Mouse (Mus musculus) neural tube, embryonic 11.5 days (tissue): Measurements from ENCODE around the gene Trim12a. TPM values are rescaled to one million over a fixed set of nuclear protein-coding genes. Genes with fewer than 3 reads are reported as not detected.
A peak's percentile ranks its signal among the peaks of the same experiment; 100 is the strongest.
"Not testable (repeated sequence)": the region's sequence is repeated elsewhere in the genome, so short reads cannot be mapped to it uniquely, and the experiment has no call there.

Source experiments
- ATAC-seq: fragments of 200-750 bp; cut with Nextera tagmentation; 2 replicates; pipeline ENCODE4 v1.8.0; 2017; ENCODE audit warnings: moderate number of reproducible peaks, mild to moderate bottlenecking, moderate TSS enrichment, moderate library complexity; ENCODE audit not compliant: insufficient read depth, low FRiP score, low TSS enrichment
- DNase-seq: peaks from one replicate; pipeline ENCODE4 v3.0.0-alpha.2; 2015; ENCODE audit warnings: low spot score
- H3K27ac ChIP-seq: fragments of 300-500 bp; sonication (generic); 2 replicates; pipeline ENCODE4 v1.5.1; 2014; ENCODE audit warnings: low read depth, mild to moderate bottlenecking, low read length
- H3K27me3 ChIP-seq: fragments of 300-500 bp; sonication (generic); 2 replicates; pipeline ENCODE4 v1.6.1; 2014; ENCODE audit warnings: mild to moderate bottlenecking, low read length, mixed read lengths; ENCODE audit not compliant: control insufficient read depth, insufficient read depth
- H3K36me3 ChIP-seq: fragments of 300-500 bp; sonication (generic); 2 replicates; pipeline ENCODE4 v1.6.1; 2014; ENCODE audit warnings: mild to moderate bottlenecking, low read length, moderate library complexity, mixed read lengths; ENCODE audit not compliant: control insufficient read depth, insufficient read depth
- H3K4me1 ChIP-seq: fragments of 300-500 bp; sonication (generic); 2 replicates; pipeline ENCODE4 v1.6.1; 2014; ENCODE audit warnings: low read length, mixed read lengths; ENCODE audit not compliant: control insufficient read depth, insufficient read depth
- H3K4me2 ChIP-seq: fragments of 300-500 bp; sonication (generic); 2 replicates; pipeline ENCODE4 v1.6.1; 2014; ENCODE audit warnings: low read depth, mild to moderate bottlenecking, moderate library complexity
- H3K4me3 ChIP-seq: fragments of 300-500 bp; sonication (generic); 2 replicates; pipeline ENCODE4 v1.5.1; 2014; ENCODE audit warnings: low read depth, low read length
- H3K9ac ChIP-seq: fragments of 300-500 bp; sonication (generic); 2 replicates; pipeline ENCODE4 v1.6.1; 2014; ENCODE audit warnings: mild to moderate bottlenecking, low read length
- H3K9me3 ChIP-seq: fragments of 300-500 bp; sonication (generic); 2 replicates; pipeline ENCODE4 v1.6.1; 2016; ENCODE audit warnings: low read length; ENCODE audit not compliant: control insufficient read depth
- WGBS: fragments of 180-500 bp; shearing (Covaris S2); extraction: QIAGEN DNeasy Blood & Tissue Kit; methylation state at CpG from one replicate; pipeline ENCODE4 v1.1.7; 2014; 5-methylcytosine and 5-hydroxymethylcytosine counted together
- polyA plus RNA-seq: library from polyadenylated mRNA; unstranded; fragments of >200 nt; fragmentation: Nextera tagmentation; extraction: Ambion mirVana; gene quantifications from 2 replicates; pipeline ENCODE4 v1.2.1, GENCODE M21; 2014

Gene Trim12a
- polyA plus RNA-seq: 2.2 TPM in 2 replicates

DNA sequence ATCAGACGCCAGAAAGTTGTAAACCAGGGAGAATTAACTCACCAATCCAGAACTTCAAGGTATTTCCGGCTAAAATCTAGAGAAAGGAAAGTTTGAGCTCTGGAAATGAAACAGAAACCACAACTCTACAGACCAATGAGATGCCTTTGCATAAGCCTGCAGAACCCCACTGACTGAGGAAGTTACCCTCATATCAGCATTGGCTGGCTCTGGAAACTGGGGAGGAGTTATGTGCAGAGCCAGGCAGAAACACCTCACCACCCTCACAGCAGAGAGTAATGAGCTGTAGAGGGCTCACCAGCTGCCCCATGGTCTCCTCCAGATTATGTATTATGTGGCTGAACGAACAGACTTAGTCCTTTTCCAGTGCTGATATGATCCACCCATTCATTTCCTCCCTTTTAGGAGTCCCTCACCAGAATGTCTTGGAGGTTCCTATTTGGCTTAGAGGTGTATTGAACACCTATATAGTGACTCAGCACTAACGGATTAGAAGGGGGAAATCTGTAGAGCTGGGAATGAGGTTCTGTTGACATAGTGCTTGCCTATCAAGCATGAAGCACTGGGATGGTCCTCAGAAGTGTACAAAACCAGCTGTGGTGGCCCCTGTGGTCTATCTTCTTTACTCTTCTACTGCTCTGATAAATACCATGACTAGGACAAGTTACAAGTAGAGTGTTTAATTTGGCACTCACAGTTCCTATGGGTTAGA is at the start of gene Trim12a:
TSS of gene Trim12a (minus strand) at position 98 of the 712 bp plus-strand sequence.
- not testable (repeated sequence) for H3K4me1 ChIP-seq, H3K27ac ChIP-seq, H3K36me3 ChIP-seq, H3K9ac ChIP-seq, DNase-seq, ATAC-seq, H3K9me3 ChIP-seq, H3K27me3 ChIP-seq
- Histone ChIP-seq H3K4me2 (peak within 1 kb of the TSS; percentile 26), H3K4me3 (peak within 1 kb of the TSS; percentile 12; the same call in 1 of the 2 replicates)
- WGBS: 40% methylated on average over 4 of the region's 4 CpGs

DNA sequence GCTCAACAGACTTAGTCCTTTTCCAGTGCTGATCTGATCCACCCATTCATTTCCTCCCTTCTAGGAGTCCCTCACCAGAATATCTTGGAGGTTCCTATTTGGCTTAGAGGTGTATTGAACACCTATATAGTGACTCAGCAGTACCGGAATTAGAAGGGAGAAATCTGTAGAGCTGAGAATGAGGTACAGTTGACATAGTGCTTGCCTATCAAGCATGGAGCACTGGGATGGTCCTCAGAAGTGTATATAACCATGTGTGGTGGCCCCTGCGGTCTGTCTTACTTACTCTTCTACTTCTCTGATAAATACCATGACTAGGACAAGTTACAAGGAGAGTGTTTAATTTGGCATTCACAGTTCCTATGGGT is 38.3 kb upstream of the Trim12a start:
- DNase-seq (no peak), ATAC-seq (peak; percentile 12; the same call in 1 of the 2 replicates)
- H3K4me2 ChIP-seq: no peak overlapping the region; the same call in 1 of the 2 replicates
- H3K9ac ChIP-seq: no peak overlapping the region
- H3K27ac ChIP-seq: no peak overlapping the region
- no peak overlapping the region for H3K4me3 ChIP-seq
- WGBS: 75% methylated on average over 2 of the region's 2 CpGs
- H3K27me3 ChIP-seq: no peaks in the 10 kb centered on the region
- H3K9me3 ChIP-seq: no peaks in the 10 kb centered on the region
- no peaks in the 10 kb centered on the region for H3K36me3 ChIP-seq
- no peaks in the 10 kb centered on the region for H3K4me1 ChIP-seq

DNA sequence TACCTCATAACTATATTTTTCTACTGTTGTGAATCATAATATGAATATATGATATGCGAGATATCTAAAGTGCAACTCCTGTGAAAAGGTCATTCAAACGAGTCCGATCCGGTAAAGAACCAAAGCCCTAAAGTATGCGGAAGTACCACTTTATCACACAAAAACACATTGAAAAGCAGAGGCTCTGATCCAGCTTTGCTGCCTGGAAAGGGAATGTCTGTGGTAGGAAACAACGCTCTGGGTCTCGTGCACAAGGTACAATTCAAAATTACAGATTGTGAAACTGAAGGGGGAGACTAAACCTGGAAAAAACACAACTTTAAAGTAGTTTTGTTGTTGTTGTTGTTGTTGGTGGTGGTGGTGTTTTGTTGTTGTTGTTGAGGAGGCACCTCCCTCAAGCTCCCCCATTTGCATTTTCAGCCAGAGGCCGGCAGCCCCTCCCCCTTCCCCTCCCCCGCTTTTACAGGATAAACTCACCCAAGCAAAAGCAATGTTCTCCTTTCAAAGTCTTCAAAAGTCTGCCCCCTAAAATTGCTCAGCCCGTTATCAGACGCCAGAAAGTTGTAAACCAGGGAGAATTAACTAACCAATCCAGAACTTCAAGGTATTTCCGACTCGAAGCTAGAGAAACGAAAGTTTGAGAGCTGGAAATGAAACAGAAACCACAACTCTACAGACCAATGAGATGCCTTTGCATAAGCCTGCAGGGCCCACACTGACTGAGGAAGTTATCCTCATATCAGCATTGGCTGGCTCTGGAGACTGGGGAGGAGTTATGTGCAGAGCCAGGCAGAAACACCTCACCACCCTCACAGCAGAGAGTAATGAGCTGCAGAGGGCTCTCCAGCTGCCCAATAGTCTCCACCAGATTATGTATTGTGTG is 37.7 kb upstream of the Trim12a start, which contains the start of gene Trim12c:
TSS of gene Trim12c (minus strand) at position 646 of the 883 bp plus-strand sequence.
- Histone ChIP-seq H3K4me2 (peak within 1 kb of the TSS; percentile 33), H3K36me3 (no peaks in the 10 kb centered on the region), H3K4me3 (peak within 1 kb of the TSS; percentile 26), H3K4me1 (no peaks in the 10 kb centered on the region), H3K9ac (no peak within 1 kb of the TSS), H3K27ac (no peak within 1 kb of the TSS), H3K27me3 (no peaks in the 10 kb centered on the region), H3K9me3 (no peaks in the 10 kb centered on the region)
- DNase-seq (peak; percentile 60), ATAC-seq (peak; percentile 88)
- WGBS: 8% methylated on average over 14 of the region's 14 CpGs

DNA sequence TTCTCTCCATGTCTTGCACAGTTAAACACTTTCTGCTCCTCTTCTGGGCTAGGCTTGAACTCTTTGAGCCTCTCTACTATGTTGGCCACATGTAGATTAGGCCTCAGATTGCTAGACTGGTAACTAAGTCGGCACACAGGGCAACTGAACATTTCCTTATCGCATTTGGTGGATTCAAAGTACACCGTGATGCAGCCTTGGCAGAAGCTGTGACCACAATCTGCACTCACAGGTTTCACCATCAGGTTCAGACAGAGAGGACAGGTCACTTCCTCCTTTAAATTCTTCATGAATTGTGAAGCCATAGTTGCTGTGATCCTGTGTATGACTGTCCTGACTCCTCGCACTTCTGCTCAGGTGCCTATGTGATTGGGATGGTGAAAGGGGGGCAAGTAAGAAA is 32.8 kb upstream of the Trim12a start:
- not testable (repeated sequence) for H3K27ac ChIP-seq, H3K36me3 ChIP-seq, DNase-seq, H3K9me3 ChIP-seq, H3K9ac ChIP-seq, H3K4me2 ChIP-seq, H3K4me1 ChIP-seq, H3K4me3 ChIP-seq, H3K27me3 ChIP-seq, ATAC-seq
- WGBS: 91% methylated on average over 4 of the region's 4 CpGs

DNA sequence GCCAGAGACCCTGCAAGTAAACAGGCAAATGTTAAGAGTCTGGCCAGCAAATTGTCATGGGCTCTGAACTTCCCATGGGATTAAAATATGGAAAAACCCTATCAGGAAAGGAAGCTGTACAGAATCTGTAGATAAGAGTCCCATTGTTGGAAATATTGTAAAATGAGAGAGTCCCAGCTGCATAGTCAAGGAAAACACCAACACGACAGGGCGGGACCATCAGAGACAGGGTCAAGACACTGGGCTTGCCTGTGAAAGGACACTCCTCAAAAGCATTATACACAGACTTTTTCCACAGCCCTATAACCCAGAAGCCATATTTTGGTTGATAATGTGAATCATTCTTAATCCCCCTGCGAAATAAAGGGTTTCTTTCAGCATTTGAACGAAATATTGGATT is 25.5 kb upstream of the Trim12a start:
- H3K27ac ChIP-seq, H3K4me3 ChIP-seq, DNase-seq, H3K36me3 ChIP-seq, ATAC-seq, H3K27me3 ChIP-seq, H3K9me3 ChIP-seq, H3K4me1 ChIP-seq, H3K9ac ChIP-seq, H3K4me2 ChIP-seq: not testable (repeated sequence)
- WGBS: 94% methylated on average over 2 of the region's 4 CpGs

DNA sequence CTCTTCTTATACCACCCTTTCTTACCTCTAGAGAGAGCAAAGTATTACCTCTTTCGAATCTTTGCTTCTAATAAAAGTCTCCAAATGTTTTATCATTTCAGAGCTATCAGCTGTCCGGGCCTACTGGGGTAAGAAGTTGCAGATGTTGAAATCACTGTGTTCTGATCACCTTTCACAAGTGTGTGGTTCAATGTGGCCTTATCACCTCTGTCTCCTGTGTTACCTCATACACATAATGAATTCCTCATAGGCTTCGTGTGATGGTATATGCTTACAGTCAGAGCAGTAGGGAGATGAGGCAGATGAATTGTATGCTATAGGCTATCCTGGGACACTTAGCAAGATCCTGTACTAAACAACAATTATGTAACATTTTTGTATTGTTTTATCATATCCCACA is 20.3 kb upstream of the Trim12a start:
- not testable (repeated sequence) for H3K27me3 ChIP-seq, ATAC-seq, H3K27ac ChIP-seq, H3K9me3 ChIP-seq, DNase-seq, H3K36me3 ChIP-seq, H3K9ac ChIP-seq, H3K4me1 ChIP-seq, H3K4me3 ChIP-seq, H3K4me2 ChIP-seq
- whole genome bisulfite sequencing: 78% methylated on average over 3 of the region's 3 CpGs

DNA sequence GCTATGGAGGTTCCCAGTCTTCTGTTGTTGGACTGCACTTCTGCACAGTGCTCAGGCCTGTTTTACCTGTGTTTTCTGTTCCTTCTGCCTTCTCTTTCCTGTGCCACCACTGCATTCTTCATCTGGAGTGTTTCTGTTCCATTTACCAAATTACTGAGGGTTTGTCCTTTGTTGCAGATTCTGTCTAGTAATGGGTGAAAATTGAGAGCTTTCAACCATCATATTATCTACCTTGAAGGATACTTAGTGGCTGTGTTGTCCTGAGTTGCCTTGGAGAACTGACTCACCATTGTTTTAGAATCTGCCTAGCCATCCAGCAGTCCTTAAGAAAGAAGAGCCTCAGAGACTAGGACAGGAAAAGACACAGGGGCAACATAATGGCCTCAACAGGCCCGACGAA is 13.9 kb upstream of the Trim12a start, which contains the start of gene Trim34b:
TSS of gene Trim34b (plus strand) at position 301 of the 400 bp plus-strand sequence.
- not testable (repeated sequence) for ATAC-seq, H3K27me3 ChIP-seq

DNA sequence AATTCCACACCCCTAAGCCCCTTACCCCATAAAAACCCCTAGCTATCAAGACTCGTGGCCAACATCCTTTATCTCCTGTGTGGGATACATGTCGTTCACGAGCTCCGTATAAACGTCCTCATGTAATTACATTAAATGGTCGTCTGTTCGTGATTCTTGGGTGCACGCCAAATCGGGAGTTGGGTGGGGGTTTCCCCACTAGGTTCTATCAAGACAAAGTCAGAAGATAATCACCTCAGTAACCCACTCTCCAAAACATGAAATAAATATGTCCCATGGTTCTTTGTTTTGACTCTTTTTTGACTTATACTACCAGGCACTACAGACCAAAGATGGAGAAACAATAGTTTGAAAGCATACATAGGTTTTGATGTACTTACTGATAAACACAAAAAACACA is 6.8 kb upstream of the Trim12a start:
- ATAC-seq (no peak), DNase-seq (no peak)
- Histone ChIP-seq H3K4me2 (no peak overlapping the region), H3K27me3 (no peaks in the 10 kb centered on the region), H3K9me3 (no peaks in the 10 kb centered on the region), H3K9ac (no peak overlapping the region), H3K4me1 (no peaks in the 10 kb centered on the region), H3K27ac (no peak overlapping the region), H3K4me3 (no peak overlapping the region), H3K36me3 (no peaks in the 10 kb centered on the region)
- WGBS: 89% methylated on average over 9 of the region's 9 CpGs

More for the DNA sequence above, 13.9 kb upstream of the Trim12a start, which contains the start of gene Trim34b:
- WGBS: 100% methylated on average over 2 of the region's 2 CpGs
- H3K4me1 ChIP-seq, H3K4me2 ChIP-seq, H3K9ac ChIP-seq, H3K36me3 ChIP-seq, H3K27ac ChIP-seq, H3K4me3 ChIP-seq, H3K9me3 ChIP-seq, DNase-seq: not testable (repeated sequence)
